Mouse (Mus musculus) brain, embryonic 14.5 days (tissue): Measurements from ENCODE around the gene Khdc3. TPM values are rescaled to one million over a fixed set of nuclear protein-coding genes. Genes with fewer than 3 reads are reported as not detected.
"Not testable (repeated sequence)": the region's sequence is repeated elsewhere in the genome, so short reads cannot be mapped to it uniquely, and the experiment has no call there.

ENCODE experiments used
- DNase-seq: peaks from one replicate; pipeline ENCODE4 v3.0.0-alpha.2; 2011; ENCODE audit warnings: low read depth
- CTCF ChIP-seq: fragments of 200-500 bp; IDR thresholded peaks from 2 replicates; pipeline ENCODE4 v1.5.1; 2012; ENCODE audit warnings: inconsistent platforms, mild to moderate bottlenecking, moderate library complexity, borderline replicate concordance; ENCODE audit not compliant: insufficient read depth, insufficient read length; ENCODE audit errors: extremely low read depth
- POLR2A ChIP-seq: fragments of 200-500 bp; IDR thresholded peaks from 2 replicates; pipeline ENCODE4 v1.6.1; 2012; ENCODE audit warnings: mild to moderate bottlenecking, inconsistent platforms, borderline replicate concordance; ENCODE audit not compliant: poor library complexity, insufficient read depth, insufficient read length, severe bottlenecking; ENCODE audit errors: extremely low read depth
- polyA plus RNA-seq: library from polyadenylated mRNA; depleted of rRNA; stranded (reverse); fragments of >200 nt; gene quantifications from 2 replicates; pipeline ENCODE4 v1.2.3, GENCODE M21; 2012; rRNA removed

Khdc3 gene
- polyA plus RNA-seq, 1 experiment, result not detected

DNA sequence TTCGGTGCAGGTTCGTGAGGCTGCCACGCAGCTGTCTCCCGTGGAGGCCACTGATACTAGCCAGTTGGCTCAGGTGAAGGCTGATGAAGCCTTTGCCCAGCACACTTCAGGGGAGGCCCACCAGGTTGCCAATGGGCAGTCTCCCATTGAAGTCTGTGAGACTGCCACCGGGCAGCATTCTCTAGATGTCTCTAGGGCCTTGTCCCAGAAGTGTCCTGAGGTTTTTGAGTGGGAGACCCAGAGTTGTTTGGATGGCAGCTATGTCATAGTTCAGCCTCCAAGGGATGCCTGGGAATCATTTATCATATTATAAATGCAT is 2.2 kb downstream of the Khdc3 start:
- no peak for DNase-seq
- TF ChIP-seq CTCF (no peak), POLR2A (no peak)

DNA sequence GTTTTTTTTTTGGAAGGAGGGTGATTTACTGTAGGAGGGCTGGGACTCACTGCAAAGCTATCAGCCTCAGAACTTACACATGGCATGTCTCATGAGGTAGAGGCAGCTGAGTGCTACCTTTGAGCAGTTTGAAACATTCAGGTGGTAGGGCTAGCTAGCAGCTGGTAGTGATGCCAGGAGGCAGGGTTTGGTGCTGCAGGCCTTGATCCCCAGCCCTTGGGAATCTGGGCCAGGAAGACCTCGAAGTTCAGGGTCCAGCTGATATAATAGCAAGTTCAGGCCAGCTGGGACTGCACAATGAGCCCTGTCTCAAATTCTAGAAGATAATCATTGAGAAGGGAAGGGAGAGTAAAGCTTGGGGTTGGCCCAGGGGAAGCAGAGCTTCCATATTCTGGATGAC is 3.5 kb downstream of the Khdc3 start:
- DNase-seq, result no peak
- TF ChIP-seq CTCF (no peak), POLR2A (no peak)

DNA sequence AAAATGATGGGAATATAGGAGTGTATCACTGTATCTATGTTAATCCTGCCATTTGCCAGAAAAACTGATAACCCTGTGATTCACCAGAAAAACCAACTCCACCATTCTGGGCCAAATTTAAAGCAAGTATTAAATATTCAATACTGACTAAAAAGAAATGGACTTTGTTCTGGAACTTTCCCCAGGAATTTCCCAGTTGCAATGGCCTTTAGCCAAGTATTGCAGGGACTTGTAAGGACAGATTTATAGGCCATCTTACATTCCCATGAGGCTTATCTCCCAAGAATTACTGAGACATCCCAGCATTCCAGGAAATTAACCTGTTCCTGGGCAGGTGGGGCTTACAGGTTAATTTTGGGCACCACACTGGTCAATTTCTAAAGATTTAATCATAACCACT is 4.1 kb downstream of the Khdc3 start:
- DNase-seq, result no peak
- TF ChIP-seq POLR2A, result no peak
- TF ChIP-seq CTCF, result no peak

DNA sequence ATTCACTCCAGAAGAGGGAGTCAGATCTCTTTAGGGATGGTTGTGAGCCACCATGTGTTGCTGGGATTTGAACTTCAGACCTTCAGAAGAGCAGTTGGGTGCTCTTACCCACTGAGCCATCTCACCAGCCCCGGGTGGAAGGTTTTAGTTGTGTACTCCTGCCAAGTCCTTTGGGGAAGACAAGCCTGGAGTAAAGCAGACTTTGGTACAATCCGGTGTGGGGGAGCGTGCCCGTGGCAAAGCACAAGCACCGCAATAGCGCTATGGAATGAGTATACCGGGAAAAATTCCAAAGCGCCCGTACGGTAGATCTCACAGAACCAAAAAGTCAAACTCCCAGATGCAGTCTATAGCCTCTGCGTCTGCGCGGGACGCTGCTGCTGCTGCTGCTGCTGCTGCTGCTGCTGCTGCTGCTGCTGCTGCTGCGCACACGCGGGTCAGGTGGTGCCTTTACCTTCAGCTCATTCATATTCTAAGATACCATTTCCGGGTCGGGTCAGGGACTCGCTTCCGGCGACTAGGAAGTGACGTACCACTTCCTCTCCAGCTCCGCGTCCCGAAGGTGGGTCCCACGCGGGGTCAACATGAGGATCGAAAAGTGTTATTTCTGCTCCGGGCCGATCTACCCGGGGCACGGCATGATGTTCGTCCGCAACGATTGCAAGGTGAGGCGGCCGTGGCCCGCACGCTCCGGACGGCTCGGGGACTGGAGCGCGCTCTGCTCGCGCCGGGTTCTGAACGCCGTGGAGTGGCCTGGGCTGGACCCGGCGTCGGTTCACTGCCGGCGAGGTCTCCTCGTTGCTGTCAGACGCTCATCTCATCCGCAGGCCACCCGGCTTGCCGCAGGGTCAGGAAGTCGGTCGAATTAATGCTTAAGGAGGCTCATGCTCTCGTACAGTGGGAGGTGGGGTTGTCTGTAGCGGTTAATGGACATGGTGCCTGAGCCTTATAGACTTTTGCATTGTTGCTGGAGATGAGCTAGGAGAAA is 11.6 kb downstream of the Khdc3 start, which contains the start of gene Rsl24d1:
Gene Rsl24d1 (plus strand): TSS at position 508 of the 988 bp plus-strand sequence.
- 0 out of 2 replicates have a peak, but pooled peaks have one; percentile 24 for TF ChIP-seq POLR2A
- no peak for TF ChIP-seq CTCF
- DNase-seq, result peak; percentile 98

DNA sequence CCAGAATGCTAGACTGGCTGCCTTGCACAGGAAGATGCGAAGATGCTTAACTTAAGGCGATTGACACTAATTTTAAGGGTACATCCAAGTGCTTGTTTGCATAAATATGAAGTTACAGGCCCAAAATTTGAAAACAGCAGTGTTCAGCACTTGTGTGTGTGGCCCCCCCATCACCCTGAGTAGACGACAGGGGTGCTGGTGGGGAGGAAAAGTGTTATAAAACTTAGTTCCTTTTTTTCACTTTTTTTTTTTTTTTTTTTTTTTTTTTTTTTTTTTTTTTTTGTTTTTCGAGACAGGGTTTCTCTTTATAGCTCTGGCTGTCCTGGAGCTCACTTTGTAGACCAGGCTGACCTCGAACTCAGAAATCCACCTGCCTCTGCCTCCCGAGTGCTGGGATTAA is 15.1 kb downstream of the Khdc3 start:
- DNase-seq, result not testable (repeated sequence)

DNA sequence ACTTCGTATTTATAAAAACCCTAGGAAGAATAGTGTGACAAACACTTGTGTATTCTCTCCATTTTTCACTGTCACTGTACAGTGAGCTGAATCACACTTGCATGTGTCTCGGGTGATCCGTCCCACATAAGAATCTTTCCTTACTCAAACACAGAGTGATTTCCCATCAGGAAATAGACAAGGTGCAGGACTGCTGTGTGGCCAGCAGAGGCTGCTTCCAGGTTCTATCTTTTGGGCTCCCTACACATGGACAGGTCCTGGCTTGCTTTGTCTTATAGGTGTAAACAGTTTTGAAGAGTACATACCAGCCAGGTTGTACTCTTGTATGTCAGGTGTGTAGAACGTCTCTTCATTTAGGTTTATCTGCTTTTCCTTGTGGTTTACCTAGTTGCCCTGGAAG is 16.4 kb downstream of the Khdc3 start:
- DNase-seq, result no peak
- TF ChIP-seq CTCF (peak; percentile 31; the same call in 1 of the 2 replicates), POLR2A (no peak)

DNA sequence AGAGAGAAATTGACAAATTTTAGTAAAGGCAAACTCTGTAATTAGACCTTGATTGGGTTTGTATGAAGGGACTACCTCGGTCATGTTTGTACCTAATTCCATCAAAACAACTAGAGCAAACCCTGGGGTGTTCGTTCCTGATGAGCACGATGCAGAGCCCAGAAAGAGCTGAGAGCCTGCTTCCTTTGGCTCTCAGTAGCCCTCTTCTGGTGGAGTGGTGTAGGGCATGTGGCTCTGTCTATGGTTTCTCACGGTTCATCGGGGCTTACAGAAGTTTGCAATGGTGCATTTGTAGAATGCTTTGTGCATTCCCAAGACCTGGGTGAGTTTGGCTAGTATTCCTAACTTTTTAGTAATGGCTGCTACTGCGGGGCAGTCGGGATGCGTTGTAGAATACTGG is 20.1 kb downstream of the Khdc3 start:
- DNase-seq, result peak; percentile 24
- TF ChIP-seq POLR2A, result no peak
- peak; percentile 61; the same call in 1 of the 2 replicates for TF ChIP-seq CTCF

DNA sequence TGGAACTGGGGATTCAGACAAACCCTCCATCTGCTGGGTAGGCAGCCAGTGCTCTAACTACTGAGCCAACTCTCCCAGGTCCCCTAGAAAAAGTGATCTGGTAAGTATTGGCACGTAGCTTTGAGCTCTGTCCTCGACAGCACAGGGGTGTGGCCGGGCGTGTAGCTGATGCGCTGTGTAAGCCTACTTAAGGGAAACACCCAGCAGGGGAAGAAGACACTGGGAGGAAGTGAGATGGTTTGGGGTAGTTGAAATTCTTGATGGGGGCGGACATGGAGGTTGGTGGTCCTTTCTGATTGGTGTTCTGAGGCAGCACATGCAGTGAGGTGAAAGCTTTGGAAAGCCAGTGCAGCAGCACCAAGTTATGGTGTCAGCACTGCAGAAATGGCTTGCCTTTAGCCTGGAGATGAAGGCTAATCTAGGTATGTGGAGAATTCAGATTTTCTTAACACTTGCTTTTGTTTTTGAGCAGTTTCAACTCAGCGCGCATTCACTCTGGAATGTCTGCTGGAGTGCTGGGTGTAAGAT is 23.5 kb downstream of the Khdc3 start:
- TF ChIP-seq CTCF (no peak), POLR2A (no peak)
- no peak for DNase-seq

DNA sequence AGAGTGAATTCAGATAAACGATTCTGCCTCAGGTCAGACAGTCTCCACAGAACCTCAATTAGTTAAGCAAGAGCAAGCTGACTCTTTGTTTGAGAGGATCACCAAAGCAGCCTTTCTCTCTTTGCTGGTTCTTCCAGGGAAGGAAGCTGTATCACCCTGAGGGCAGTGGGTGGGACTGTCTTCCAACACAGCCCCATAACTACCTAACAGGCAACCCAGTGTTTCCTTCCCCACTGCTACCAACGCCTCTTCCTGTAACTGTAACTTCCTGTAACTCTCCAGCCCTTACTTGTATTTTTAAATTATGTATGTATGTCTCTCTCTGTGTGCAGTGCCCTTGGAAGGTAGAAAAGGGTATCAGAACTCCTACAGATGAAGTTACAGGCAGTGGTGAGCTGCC is 25.8 kb downstream of the Khdc3 start:
- TF ChIP-seq CTCF (no peak), POLR2A (no peak)
- no peak for DNase-seq

DNA sequence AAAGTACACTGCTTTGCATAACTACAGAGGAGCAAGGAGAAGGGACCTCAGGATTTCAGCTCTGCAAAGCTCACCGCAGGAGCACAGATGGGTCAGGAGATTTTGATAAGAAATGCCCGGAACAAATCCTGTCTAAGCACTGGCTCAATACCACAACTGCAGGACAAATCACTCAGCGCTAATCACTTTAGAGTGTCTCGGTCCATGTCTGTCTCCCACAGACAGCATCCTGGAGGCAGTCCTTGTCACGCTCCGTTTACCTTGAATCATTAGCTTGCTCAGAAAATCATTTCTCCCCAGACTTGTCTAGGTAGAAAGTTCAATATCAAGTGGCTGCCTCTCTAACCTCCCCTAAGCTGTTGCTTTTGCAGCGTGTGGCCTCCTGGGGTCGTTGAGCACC is 28.2 kb downstream of the Khdc3 start:
- no peak for TF ChIP-seq POLR2A
- no peak for TF ChIP-seq CTCF
- DNase-seq, result peak; percentile 49

DNA sequence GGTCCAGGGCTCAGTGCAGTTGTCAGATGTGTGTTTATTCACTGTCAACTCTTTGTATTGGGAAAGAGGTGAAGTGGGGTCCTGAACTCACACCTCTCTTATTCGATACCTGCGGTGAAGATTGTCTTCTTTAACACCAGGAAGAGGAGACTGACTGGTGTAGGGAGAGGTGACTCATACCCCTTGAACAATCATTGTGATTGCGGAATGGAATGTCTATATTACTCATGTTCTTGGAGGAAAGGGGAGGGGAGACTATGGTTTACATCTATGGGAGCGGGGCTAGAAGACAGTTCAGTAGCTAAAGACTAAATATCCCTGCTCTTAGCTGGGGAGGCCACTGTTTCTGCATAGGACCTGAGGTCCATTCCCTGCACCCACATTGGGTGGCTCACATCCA is 28.9 kb downstream of the Khdc3 start:
- no peak for DNase-seq
- TF ChIP-seq CTCF, result no peak
- no peak for TF ChIP-seq POLR2A

DNA sequence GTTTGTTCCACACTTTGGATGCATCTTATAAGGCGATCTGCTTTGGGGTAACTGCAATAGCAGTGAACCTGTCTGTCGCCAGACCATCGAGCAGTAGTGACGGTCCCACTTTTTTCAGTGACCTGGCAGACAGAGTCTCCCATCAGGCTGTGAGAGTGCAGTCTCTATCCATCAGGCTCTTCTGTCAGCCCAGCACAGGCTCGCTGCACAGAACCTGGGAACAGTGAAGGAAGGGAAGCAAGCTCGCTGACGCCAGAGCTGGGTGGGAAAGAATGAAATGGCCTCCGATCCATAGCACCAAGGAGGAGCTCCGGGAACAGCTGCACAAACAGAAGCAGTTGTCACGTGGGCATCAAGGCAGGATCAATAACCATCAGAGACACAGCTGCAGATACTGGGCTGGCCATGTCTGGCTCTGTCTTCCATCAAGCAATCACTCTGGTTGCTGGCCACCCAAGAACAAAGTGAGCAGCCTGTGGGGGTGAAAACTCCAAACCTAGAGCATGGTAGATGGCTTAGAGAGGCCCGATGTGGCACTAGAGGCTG is 35.8 kb downstream of the Khdc3 start:
- TF ChIP-seq POLR2A, result no peak
- no peak for DNase-seq

Other genes with a start within 250 kb of the Khdc3 start
- gene Pygo1, start 176.2 kb upstream of the Khdc3 start, polyA plus RNA-seq, result 12.9 and 19.0 TPM in 2 replicates
- gene Dyx1c1, start 143.1 kb upstream of the Khdc3 start, polyA plus RNA-seq, result 2.0 TPM in 2 replicates
- gene Gm44503, start 143.0 kb upstream of the Khdc3 start, polyA plus RNA-seq, result not detected in 2 replicates
- gene Ccpg1os, start 116.5 kb upstream of the Khdc3 start, polyA plus RNA-seq, result 19.5 and 20.5 TPM in 2 replicates
- gene Ccpg1, start 116.4 kb upstream of the Khdc3 start, polyA plus RNA-seq, result 14.4 and 26.5 TPM in 2 replicates
- gene Pigb, start 61.5 kb upstream of the Khdc3 start, polyA plus RNA-seq, result 14.0 and 18.7 TPM in 2 replicates
- gene Rab27a, start 57.0 kb upstream of the Khdc3 start, polyA plus RNA-seq, result 0.77 and 1.4 TPM in 2 replicates
- gene Gm20509, start 634 bp downstream of the Khdc3 start, polyA plus RNA-seq, result 0.10 TPM in 1 of 2 replicates, not detected in the other
- gene Rsl24d1, start 11.6 kb downstream of the Khdc3 start, polyA plus RNA-seq, result 64.6 and 72.0 TPM in 2 replicates